Mouse (Mus musculus) ES-Bruce4 (cell line): Measurements from ENCODE around the gene Mcf2l.

Experiments
- CTCF ChIP-seq: IDR thresholded peaks from one replicate; pipeline ENCODE4 v1.8.1; 2011; ENCODE audit warnings: low read depth, low read length
- EP300 ChIP-seq: IDR thresholded peaks from 2 replicates; pipeline ENCODE4 v1.6.1; 2011; ENCODE audit warnings: low read depth, low read length; ENCODE audit not compliant: insufficient read depth
- POLR2A ChIP-seq: IDR thresholded peaks from one replicate; pipeline ENCODE4 v1.8.1; 2011; ENCODE audit warnings: low read length; ENCODE audit not compliant: insufficient read depth

- no peak for TF ChIP-seq POLR2A
- TF ChIP-seq CTCF = no peak
- TF ChIP-seq EP300 = no peak
Observed at GRCm38 (mm10) chr8:13037569-13037968, 164.0 kb downstream of the Mcf2l start.
